Mouse (Mus musculus): ENCODE measurements at regions not wholly inside any gene's neighbourhood (a gene's known extent, or its start where the extent isn't known, plus 50 kb on each side); places are given as distances from the start of the nearest gene placed in this dataset.
"Not testable (repeated sequence)": the region's sequence is repeated elsewhere in the genome, so short reads cannot be mapped to it uniquely, and the experiment has no call there.

DNA sequence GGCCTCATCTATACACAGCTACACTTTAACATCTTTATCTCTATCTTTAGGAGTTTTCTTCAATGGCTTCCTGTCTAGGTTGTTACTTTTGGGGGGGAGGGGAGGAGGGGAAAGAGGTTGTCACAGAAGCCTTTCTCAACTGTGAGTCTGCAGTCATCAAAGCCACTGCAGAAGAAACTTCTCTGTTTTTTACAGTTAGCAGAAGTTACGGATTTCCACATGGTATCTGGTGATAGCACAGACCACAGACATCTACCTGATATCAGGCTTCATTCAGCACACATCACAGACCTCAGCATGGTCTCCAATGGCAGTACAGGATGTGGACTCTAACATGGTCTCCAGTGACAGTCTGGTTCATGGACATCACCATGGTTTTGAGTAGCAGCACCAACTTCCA lies 234.8 kb upstream of the Adarb2 start:
- DNase-seq (ENCODE audit: low spot score in 2 of 2): no peak

DNA sequence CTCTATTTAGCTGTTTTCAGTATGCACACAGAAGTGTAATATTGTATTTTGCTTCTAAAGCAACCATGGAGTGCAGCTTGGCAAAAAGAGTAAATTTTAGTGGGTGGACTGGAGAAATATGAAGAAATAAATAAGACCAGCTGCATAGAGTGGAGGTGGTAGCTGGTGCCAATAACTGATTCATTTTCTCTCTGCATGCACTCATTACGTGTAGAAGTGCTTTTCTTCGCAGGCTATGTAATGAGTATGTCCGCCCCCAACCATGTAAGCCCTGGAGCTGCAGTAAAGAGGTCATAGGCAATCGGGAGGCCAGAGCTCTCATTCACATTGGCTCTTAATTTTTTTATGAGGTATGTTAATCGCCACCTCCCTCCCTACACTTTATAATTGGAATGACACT lies 208.5 kb upstream of the Adarb2 start:
- peak; percentile 28 to 47 for DNase-seq (ENCODE audit: low spot score in 2 of 2)

DNA sequence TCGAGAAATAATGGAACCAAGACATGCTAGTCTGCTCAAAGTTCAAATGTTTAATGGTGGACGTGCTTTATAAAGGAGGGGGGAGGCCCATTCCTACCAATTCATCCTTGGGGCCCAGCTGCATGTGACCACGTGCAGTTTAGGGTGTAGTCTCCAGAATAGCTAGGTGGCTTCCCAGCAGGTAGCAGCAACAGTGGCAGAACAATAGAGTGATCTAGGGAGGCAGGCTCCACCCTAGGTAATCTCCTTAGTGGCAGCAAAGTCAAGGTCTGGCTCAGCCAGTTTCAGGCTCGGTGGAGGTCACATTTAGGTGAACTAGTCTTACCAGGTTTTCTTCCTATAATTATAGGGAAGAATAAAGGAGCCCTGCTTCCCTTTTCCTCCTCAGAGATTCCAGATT lies 172.6 kb upstream of the Adarb2 start:
- DNase-seq (ENCODE audit: low spot score in 2 of 2): not testable (repeated sequence)

DNA sequence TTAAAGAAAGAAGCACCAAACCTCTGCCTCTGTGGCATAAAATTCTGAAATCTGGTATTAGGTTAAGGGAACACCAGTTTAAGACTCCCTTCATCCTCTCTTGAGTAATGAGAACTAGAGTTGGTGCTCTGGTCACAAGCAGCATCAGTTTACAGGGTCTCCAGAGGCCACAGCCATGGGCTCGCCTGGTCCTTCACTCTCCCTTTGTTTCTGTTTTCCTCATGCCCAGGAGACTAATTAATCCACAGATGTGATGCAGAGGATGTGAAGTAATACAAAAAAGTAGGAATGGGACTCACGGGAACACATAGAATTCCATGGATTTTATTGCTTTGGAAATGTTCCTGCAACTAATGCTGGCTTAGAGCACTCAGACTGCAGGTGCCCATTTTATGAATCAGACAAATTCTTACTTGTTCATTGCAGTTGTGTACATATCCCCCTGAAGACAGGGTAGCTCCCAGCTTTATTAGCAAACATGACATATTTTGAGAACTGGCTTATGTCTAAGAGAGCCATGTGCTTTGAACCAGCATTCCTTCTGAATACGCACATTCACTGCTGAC lies 151.7 kb upstream of the Adarb2 start:
- DNase-seq (ENCODE audit: low spot score in 2 of 2): no peak

DNA sequence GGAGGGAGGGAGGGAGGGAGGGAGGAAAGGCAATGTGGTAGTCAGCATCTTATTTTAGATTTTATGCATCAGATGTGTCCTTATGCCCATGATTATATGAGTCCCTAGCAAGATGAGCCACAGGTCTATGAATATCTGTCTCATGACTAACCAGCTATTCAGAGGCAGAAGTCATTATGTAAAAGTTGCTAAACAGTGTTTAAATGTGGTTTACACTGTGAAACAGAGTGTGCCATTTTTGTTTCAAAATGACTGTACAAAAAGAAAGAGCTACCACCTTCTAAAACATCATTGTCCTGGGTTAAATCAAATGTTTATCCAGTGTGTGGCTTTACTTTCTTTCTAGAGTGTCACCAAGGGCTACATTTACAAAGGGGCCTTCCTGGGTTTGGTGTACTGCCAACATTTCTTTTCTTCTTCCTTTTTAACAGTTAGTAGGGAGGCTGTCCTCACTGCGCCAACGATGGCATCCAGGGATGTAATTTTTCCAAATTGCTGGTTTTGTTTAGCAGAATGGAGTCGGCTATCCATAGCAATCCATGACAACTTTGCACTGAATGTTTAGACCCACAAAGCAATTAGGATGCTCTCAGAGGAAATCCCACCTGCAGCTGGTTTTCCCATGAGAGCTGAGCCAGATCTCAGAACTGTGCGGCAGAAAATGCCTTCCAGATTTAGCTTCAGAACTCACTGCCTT lies 146.4 kb upstream of the Adarb2 start:
- DNase-seq (ENCODE audit: low spot score in 2 of 2): peak; percentile 7 to 30

DNA sequence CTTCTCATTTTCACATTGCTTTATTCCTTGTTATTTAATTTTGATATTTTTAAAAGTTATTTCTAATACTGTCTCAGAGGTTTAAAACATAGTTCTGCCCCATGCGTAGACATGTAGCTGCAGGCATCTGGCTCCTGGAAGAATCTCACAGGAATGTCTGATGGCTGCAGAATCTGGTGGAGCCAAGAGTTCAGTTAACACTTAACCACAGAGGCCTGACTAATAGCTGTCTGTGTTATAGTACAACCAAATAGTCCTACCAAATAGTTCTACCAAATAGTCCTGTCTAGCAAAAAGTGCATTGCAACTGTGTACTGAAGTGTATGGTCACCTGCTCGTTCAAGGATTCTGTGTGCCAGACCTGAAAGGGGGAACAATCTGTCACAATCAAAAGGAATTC lies 115.5 kb upstream of the Adarb2 start:
- DNase-seq (ENCODE audit: low spot score in 2 of 2): no peak

DNA sequence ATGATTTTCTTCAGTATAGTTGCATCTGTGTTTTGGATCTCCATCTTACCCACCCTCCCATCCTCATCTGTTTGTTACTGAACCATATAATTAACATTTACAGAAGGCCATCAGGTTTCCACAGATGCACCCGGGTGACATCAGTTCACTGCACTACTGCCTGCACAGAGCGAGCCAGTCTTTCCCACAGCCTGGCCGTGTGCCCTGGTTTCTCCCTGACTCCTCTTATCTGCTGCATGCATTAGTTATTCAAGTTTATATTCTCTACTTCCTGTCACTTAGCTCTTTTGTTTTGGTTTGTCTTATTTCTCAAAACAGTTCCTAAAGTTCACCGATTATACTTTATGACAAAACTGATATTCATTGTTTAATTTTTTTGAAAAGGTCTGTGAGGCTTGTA lies 113.1 kb upstream of the Adarb2 start:
- DNase-seq (ENCODE audit: low spot score in 2 of 2): no peak

DNA sequence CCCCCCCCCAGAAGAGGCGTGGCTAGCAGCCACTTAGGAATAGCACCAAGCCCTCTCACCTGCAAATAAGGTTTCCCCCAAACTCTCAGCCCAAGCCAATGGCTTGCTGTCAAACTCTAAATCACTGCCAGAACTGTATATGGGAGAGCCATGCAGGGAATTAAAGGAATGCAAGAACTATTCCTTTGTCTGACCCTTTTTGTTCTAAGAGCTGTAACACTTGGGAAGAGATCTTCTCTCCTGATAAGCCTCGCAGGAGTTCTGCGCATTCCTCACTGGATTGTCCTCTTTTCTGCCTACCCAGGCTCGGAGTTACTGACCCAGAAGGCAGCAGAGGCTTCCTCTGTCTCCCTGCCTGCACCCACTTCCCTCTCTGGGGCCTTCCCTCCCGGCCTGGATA lies 94.0 kb upstream of the Adarb2 start:
- no peak for DNase-seq (ENCODE audit: low spot score in 2 of 2)

DNA sequence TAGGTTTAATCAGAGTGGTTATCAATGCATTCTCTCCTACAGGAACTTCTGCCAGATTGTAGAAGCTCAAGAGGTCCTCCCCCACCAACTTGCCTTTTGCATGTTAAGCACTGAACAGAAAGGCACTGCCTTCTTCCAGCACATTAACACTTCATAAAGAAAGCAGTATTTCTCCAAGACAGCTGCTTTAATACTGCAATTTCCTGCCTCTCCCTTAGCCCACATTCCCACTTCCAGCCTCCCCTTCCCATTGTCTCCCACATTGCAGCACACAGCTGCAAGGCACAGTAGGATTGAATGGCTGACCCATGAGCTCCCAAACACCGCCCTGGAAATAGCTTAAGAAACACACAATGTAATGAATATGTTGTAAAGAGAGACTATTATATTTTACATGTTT lies 89.7 kb upstream of the Adarb2 start:
- no peak for DNase-seq (ENCODE audit: low spot score in 2 of 2)

DNA sequence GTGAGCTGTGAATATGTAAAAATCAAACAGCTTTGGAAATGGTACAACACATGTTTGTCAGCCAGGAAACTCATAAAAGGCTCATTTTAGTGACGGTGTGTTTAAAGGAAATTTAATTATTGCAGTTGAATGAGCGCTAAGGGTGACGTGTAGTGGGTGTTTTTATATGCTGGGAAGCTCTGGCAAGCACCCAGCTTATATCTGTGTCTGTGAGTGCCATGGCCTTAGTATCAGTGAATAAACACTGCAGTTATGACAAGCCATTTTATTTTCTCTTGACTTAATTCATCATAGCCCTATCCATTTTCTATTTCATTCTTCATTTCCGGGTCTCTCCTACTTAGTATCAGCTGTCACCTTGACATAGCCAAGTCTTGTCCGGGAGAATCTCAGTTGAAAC lies 83.7 kb upstream of the Adarb2 start:
- DNase-seq (ENCODE audit: low spot score in 2 of 2): no peak

DNA sequence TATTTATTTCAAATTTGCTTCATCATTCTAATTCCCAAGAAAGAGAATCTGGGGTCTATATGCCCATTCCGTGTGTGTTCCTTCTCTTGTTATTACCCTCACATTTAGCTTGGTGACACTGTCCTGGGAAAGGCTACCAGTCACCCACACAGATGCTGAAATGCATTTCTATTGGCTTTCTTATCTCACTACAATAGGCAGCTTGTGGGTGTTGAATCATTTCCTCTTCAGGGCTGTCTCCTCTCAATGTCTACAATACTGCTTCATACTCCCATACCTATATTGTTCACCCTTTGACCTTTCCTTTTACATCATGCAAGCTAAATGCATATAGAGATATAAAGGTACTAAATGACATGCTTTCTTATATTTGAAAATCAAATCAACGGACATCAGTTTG lies 82.7 kb upstream of the Adarb2 start:
- DNase-seq (ENCODE audit: low spot score in 2 of 2): no peak

DNA sequence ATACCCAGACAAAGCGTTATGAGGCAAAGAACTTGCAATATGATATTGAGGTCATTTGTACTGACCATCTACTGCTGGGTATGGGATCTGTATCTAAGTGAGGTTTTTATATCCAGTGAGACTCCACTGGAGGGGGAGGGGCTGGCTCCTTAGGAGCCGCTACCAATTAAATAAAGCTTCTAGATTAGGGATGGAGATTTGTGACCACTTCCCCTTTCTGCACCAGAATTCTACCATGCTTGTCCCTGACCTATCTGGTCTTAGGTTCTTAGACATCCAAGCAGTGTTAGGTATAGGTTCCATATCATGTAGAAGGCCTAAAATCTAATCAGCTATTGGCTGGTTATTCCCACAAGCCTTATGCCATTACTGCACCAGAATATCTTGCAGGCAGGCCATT lies 67.9 kb upstream of the Adarb2 start:
- DNase-seq (ENCODE audit: low spot score in 2 of 2): no peak

DNA sequence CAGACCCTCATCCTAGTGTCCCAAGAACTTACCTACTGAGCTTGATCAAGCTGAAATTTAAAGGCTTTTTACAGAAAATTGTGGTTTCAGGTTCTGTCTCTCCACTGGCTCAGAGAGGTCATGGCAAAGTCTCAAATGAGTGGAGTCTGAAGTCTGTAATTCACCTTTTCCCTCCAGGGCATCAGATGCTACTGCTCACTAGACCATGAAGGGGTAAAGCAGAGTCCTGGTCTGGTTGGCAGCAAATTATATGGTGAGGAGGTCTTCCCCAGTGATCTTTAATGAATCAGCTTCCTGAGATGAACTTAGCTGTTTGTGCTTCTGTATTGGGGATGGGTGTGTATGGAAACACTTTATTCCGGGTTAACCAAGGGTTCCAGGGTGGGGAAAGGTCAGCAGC lies 63.3 kb upstream of the Adarb2 start:
- DNase-seq (ENCODE audit: low spot score in 2 of 2): no peak

DNA sequence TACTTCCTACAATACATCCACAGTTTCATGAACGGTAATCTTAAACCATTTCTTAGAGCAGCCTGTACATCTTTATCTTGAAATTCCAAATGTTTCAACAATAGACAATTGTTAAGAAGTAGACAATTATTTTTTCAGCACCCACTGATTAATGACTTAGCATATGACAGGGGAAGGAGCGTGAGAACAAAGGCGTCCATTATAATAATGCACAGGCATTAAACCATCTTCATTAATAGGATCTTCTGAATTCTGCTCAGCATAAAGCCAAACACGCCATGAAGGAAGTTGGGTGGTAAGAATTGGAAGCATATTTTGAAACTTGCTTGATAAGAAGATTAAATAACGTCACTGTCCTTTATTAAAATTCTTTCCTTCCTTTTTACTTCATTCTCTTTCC lies 50.5 kb upstream of the Adarb2 start:
- DNase-seq (ENCODE audit: low spot score in 2 of 2): no peak

Data from right cerebral cortex, adult 2 months (tissue).